Mouse (Mus musculus) forebrain, embryonic 10.5 days (tissue): ENCODE data around the gene Car5b. TPM values are rescaled to one million over a fixed set of nuclear protein-coding genes. Genes with fewer than 3 reads are reported as not detected.
A peak's percentile ranks its signal among the peaks of the same experiment; 100 is the strongest.

Experiments
- DNase-seq: peaks from one replicate; pipeline ENCODE4 v3.0.0-alpha.2; 2017; ENCODE audit warnings: low spot score; ENCODE audit errors: extremely low spot score
- H3K27ac ChIP-seq: fragments of 300-500 bp; sonication (generic); 2 replicates; pipeline ENCODE4 v1.5.1; 2016; ENCODE audit warnings: mild to moderate bottlenecking
- H3K27me3 ChIP-seq: fragments of 300-500 bp; sonication (generic); 2 replicates; pipeline ENCODE4 v1.6.1; 2016; ENCODE audit warnings: mild to moderate bottlenecking; ENCODE audit not compliant: poor library complexity, severe bottlenecking
- H3K36me3 ChIP-seq: fragments of 300-500 bp; sonication (generic); replicated peaks from 2 replicates; pipeline ENCODE4 v1.6.1; 2016; ENCODE audit warnings: mild to moderate bottlenecking, moderate library complexity
- H3K4me1 ChIP-seq: fragments of 300-500 bp; sonication (generic); 2 replicates; pipeline ENCODE4 v1.6.1; 2016
- H3K4me3 ChIP-seq: fragments of 300-500 bp; sonication (generic); 2 replicates; pipeline ENCODE4 v1.5.1; 2016; ENCODE audit warnings: mild to moderate bottlenecking, moderate library complexity
- H3K9me3 ChIP-seq: fragments of 300-500 bp; sonication (generic); 2 replicates; pipeline ENCODE4 v1.6.1; 2016; ENCODE audit warnings: mild to moderate bottlenecking, moderate library complexity
- WGBS: fragments of 180-500 bp; shearing (Covaris S2); methylation state at CpG from one replicate; pipeline ENCODE4 v1.1.7; 2016; 5-methylcytosine and 5-hydroxymethylcytosine counted together
- polyA plus RNA-seq: library from polyadenylated mRNA; unstranded; fragments of >200 nt; fragmentation: Nextera tagmentation; extraction: Ambion mirVana; gene quantifications from 2 replicates; pipeline ENCODE4 v1.2.1, GENCODE M21; 2016

The Car5b gene
- polyA plus RNA-seq: 0.15 and 0.30 TPM in 2 replicates

GRCm38 (mm10) chrX:164027607-164028289 lies at the start of gene Car5b:
Gene Car5b (minus strand): TSS chrX:164027997.
- H3K36me3 ChIP-seq: no peaks in the 10 kb centered on the region
- H3K9me3 ChIP-seq: no peaks in the 10 kb centered on the region
- H3K27ac ChIP-seq: no peak within 1 kb of the TSS
- H3K4me1 ChIP-seq: peaks cover 2% of the 10 kb centered on the region; the same call in 1 of the 2 replicates
- peak within 1 kb of the TSS; percentile 48 for H3K4me3 ChIP-seq
- 11% methylated on average over 22 of the region's 22 CpGs for WGBS
- DNase-seq: peak; percentile 81
- H3K27me3 ChIP-seq: peaks cover 92% of the 10 kb centered on the region

- H3K4me1 ChIP-seq: peaks cover 8% of the 10 kb centered on the region
- peak within 1 kb of the TSS; percentile 65 for H3K4me3 ChIP-seq
- peak; percentile 89 for DNase-seq
- 0 out of 2 replicates have a peak, but pooled peaks cover 4% of the 10 kb centered on the region for H3K9me3 ChIP-seq
- H3K36me3 ChIP-seq: peaks cover 32% of the 10 kb centered on the region
- peaks cover 74% of the 10 kb centered on the region for H3K27me3 ChIP-seq
- WGBS: 16% methylated on average over 54 of the region's 54 CpGs
- H3K27ac ChIP-seq: peak within 1 kb of the TSS; percentile 95
Measured at GRCm38 (mm10) chrX:164076040-164076775, 48.4 kb upstream of the Car5b start, which contains the start of gene Siah1b. Gene Siah1b (minus strand): TSS chrX:164076493.

- peaks cover 30% of the 10 kb centered on the region for H3K27me3 ChIP-seq
- H3K9me3 ChIP-seq: no peaks in the 10 kb centered on the region
- no peak for DNase-seq
- WGBS: 83% methylated on average over 4 of the region's 4 CpGs
- no peaks in the 10 kb centered on the region for H3K4me1 ChIP-seq
- H3K27ac ChIP-seq: no peak overlapping the region
- no peak overlapping the region for H3K4me3 ChIP-seq
- peaks cover 33% of the 10 kb centered on the region for H3K36me3 ChIP-seq
Measured at GRCm38 (mm10) chrX:164068968-164069367, 41.2 kb upstream of the Car5b start.

GRCm38 (mm10) chrX:164066185-164066584 lies 38.4 kb upstream of the Car5b start:
- WGBS: 12% methylated on average over 2 of the region's 2 CpGs
- peaks cover 38% of the 10 kb centered on the region for H3K27me3 ChIP-seq

GRCm38 (mm10) chrX:164059070-164059469 lies 31.3 kb upstream of the Car5b start:
- Histone ChIP-seq H3K27ac (no peak overlapping the region), H3K4me1 (no peaks in the 10 kb centered on the region), H3K27me3 (peaks cover 93% of the 10 kb centered on the region), H3K9me3 (no peaks in the 10 kb centered on the region), H3K36me3 (no peaks in the 10 kb centered on the region), H3K4me3 (no peak overlapping the region)
- WGBS: 64% methylated on average over 4 of the region's 4 CpGs
- no peak for DNase-seq

More at GRCm38 (mm10) chrX:164066185-164066584, 38.4 kb upstream of the Car5b start:
- peak; percentile 41 for DNase-seq
- Histone ChIP-seq H3K9me3 (no peaks in the 10 kb centered on the region), H3K36me3 (peaks cover 7% of the 10 kb centered on the region), H3K4me1 (no peaks in the 10 kb centered on the region), H3K4me3 (no peak overlapping the region), H3K27ac (no peak overlapping the region)

GRCm38 (mm10) chrX:164058523-164058922 lies 30.7 kb upstream of the Car5b start:
- Histone ChIP-seq H3K9me3 (no peaks in the 10 kb centered on the region), H3K27me3 (peaks cover 93% of the 10 kb centered on the region), H3K4me3 (no peak overlapping the region), H3K36me3 (no peaks in the 10 kb centered on the region), H3K27ac (no peak overlapping the region), H3K4me1 (no peaks in the 10 kb centered on the region)
- WGBS: 74% methylated on average over 3 of the region's 3 CpGs
- no peak for DNase-seq

- Histone ChIP-seq H3K4me3 (no peak overlapping the region), H3K36me3 (no peaks in the 10 kb centered on the region), H3K4me1 (no peaks in the 10 kb centered on the region), H3K27ac (no peak overlapping the region), H3K27me3 (peaks cover 69% of the 10 kb centered on the region), H3K9me3 (no peaks in the 10 kb centered on the region)
- DNase-seq: no peak
- 86% methylated on average over 4 of the region's 4 CpGs for WGBS
Measured at GRCm38 (mm10) chrX:164055726-164056125, 27.9 kb upstream of the Car5b start.

- H3K27me3 ChIP-seq: peaks cover 60% of the 10 kb centered on the region
Measured at GRCm38 (mm10) chrX:164046736-164047135, 18.9 kb upstream of the Car5b start.

GRCm38 (mm10) chrX:164042069-164042468 lies 14.3 kb upstream of the Car5b start:
- 80% methylated on average over 13 of the region's 13 CpGs for WGBS
- peaks cover 90% of the 10 kb centered on the region for H3K27me3 ChIP-seq

More at GRCm38 (mm10) chrX:164046736-164047135, 18.9 kb upstream of the Car5b start:
- WGBS: 87% methylated on average over 2 of the region's 2 CpGs
- Histone ChIP-seq H3K27ac (no peak overlapping the region), H3K9me3 (no peaks in the 10 kb centered on the region), H3K4me3 (no peak overlapping the region), H3K4me1 (no peaks in the 10 kb centered on the region), H3K36me3 (no peaks in the 10 kb centered on the region)
- no peak for DNase-seq

GRCm38 (mm10) chrX:164038882-164039281 lies 11.1 kb upstream of the Car5b start:
- Histone ChIP-seq H3K27me3 (peaks cover 80% of the 10 kb centered on the region), H3K4me3 (no peak overlapping the region), H3K9me3 (no peaks in the 10 kb centered on the region), H3K27ac (no peak overlapping the region), H3K36me3 (no peaks in the 10 kb centered on the region), H3K4me1 (0 out of 2 replicates have a peak, but pooled peaks cover 4% of the 10 kb centered on the region)
- DNase-seq: no peak
- WGBS: 33% methylated on average over 2 of the region's 2 CpGs

More at GRCm38 (mm10) chrX:164042069-164042468, 14.3 kb upstream of the Car5b start:
- Histone ChIP-seq H3K4me1 (0 out of 2 replicates have a peak, but pooled peaks cover 4% of the 10 kb centered on the region), H3K4me3 (no peak overlapping the region), H3K9me3 (no peaks in the 10 kb centered on the region), H3K27ac (no peak overlapping the region), H3K36me3 (no peaks in the 10 kb centered on the region)
- no peak for DNase-seq

GRCm38 (mm10) chrX:164035931-164036330 lies 8.1 kb upstream of the Car5b start:
- no peak overlapping the region for H3K4me3 ChIP-seq
- H3K36me3 ChIP-seq: no peaks in the 10 kb centered on the region
- WGBS: 87% methylated on average over 7 of the region's 7 CpGs
- H3K4me1 ChIP-seq: 0 out of 2 replicates have a peak, but pooled peaks cover 4% of the 10 kb centered on the region
- no peak for DNase-seq
- H3K27ac ChIP-seq: no peak overlapping the region
- peaks cover 80% of the 10 kb centered on the region for H3K27me3 ChIP-seq
- H3K9me3 ChIP-seq: no peaks in the 10 kb centered on the region

- H3K27ac ChIP-seq: no peak overlapping the region
- peaks cover 79% of the 10 kb centered on the region for H3K27me3 ChIP-seq
- no peaks in the 10 kb centered on the region for H3K36me3 ChIP-seq
- no peak for DNase-seq
- no peaks in the 10 kb centered on the region for H3K9me3 ChIP-seq
- WGBS: 94% methylated on average over 2 of the region's 2 CpGs
- H3K4me3 ChIP-seq: no peak overlapping the region
- H3K4me1 ChIP-seq: 0 out of 2 replicates have a peak, but pooled peaks cover 4% of the 10 kb centered on the region
Measured at GRCm38 (mm10) chrX:164035401-164035800, 7.6 kb upstream of the Car5b start.

GRCm38 (mm10) chrX:164032526-164032925 lies 4.7 kb upstream of the Car5b start:
- Histone ChIP-seq H3K27me3 (peaks cover 81% of the 10 kb centered on the region), H3K27ac (no peak overlapping the region), H3K4me1 (peaks cover 2% of the 10 kb centered on the region; the same call in 1 of the 2 replicates), H3K4me3 (no peak overlapping the region), H3K9me3 (no peaks in the 10 kb centered on the region), H3K36me3 (no peaks in the 10 kb centered on the region)
- 88% methylated on average over 7 of the region's 7 CpGs for WGBS
- no peak for DNase-seq
